Mouse (Mus musculus) MEL (cell line): Measurements from ENCODE around the gene Epb41l1. TPM values are rescaled to one million over a fixed set of nuclear protein-coding genes. Genes with fewer than 3 reads are reported as not detected.

ENCODE experiments used
- DNase-seq: peaks from one replicate; pipeline ENCODE4 v3.0.0; 2011; ENCODE audit warnings: low read depth, low spot score
- H3K27ac ChIP-seq: 2 replicates; pipeline ENCODE4 v1.5.1; 2012; ENCODE audit warnings: low read depth, mild to moderate bottlenecking, control low read depth, low read length, moderate library complexity; ENCODE audit not compliant: control insufficient read depth
- H3K27me3 ChIP-seq, 2 experiments: fragments of 150-350 bp in 1 of 2; sonication (generic) in 1 of 2; 2 replicates each; pipeline ENCODE4 v1.6.1; 2012; ENCODE audit warnings: low read length in 2 of 2, mild to moderate bottlenecking in 2 of 2, improper control_type of control experiment in 1 of 2, moderate library complexity in 1 of 2; ENCODE audit not compliant: insufficient read depth in 2 of 2, control insufficient read depth in 1 of 2
- H3K36me3 ChIP-seq, 2 experiments: 2 replicates each; pipeline ENCODE4 v1.6.1; 2012 to 2014; ENCODE audit warnings: low read length in 2 of 2, improper control_type of control experiment in 1 of 2, inconsistent platforms in 1 of 2, mild to moderate bottlenecking in 1 of 2; ENCODE audit not compliant: insufficient read depth in 2 of 2, control insufficient read depth in 1 of 2
- H3K4me1 ChIP-seq, 2 experiments: fragments of 150-350 bp in 1 of 2; sonication (generic) in 1 of 2; 2 replicates each; pipeline ENCODE4 v1.6.1; 2012; ENCODE audit warnings: low read length in 2 of 2, improper control_type of control experiment in 1 of 2, mild to moderate bottlenecking in 1 of 2; ENCODE audit not compliant: insufficient read depth in 2 of 2, control insufficient read depth in 1 of 2
- H3K4me3 ChIP-seq, 2 experiments: fragments of 150-350 bp in 1 of 2; sonication (generic) in 1 of 2; 2 replicates each; pipeline ENCODE4 v1.5.1; 2012; ENCODE audit warnings: low read depth in 2 of 2, low read length in 2 of 2, mild to moderate bottlenecking in 2 of 2, moderate library complexity in 2 of 2, control low read depth in 1 of 2, improper control_type of control experiment in 1 of 2; ENCODE audit not compliant: control insufficient read depth in 1 of 2, insufficient read depth in 1 of 2
- H3K79me2 ChIP-seq: 2 replicates; pipeline ENCODE4 v1.6.1; 2012; ENCODE audit warnings: mild to moderate bottlenecking, low read length, moderate library complexity; ENCODE audit not compliant: control insufficient read depth, poor library complexity, insufficient read depth
- H3K9ac ChIP-seq: 2 replicates; pipeline ENCODE4 v1.6.1; 2012; ENCODE audit warnings: low read depth, mild to moderate bottlenecking, control low read depth, low read length, moderate library complexity; ENCODE audit not compliant: control insufficient read depth, poor library complexity, severe bottlenecking
- H3K9me3 ChIP-seq: fragments of 150-350 bp; sonication (generic); replicated peaks from 2 replicates; pipeline ENCODE4 v1.6.1; 2012; ENCODE audit warnings: mild to moderate bottlenecking, low read length, improper control_type of control experiment, moderate library complexity; ENCODE audit not compliant: insufficient read depth
- EP300 ChIP-seq, 2 experiments: IDR thresholded peaks; 2 replicates each; pipeline ENCODE4 v1.6.1; 2011; ENCODE audit warnings: improper control_type of control experiment in 2 of 2, low read length in 2 of 2, low read depth in 1 of 2, mild to moderate bottlenecking in 1 of 2
- ETS1 ChIP-seq: IDR thresholded peaks from 2 replicates; pipeline ENCODE4 v1.6.1; 2012; ENCODE audit warnings: low read depth, mild to moderate bottlenecking, inconsistent platforms, low read length, improper control_type of control experiment, moderate library complexity
- GATA1 ChIP-seq: IDR thresholded peaks from 2 replicates; pipeline ENCODE4 v1.6.1; 2011; ENCODE audit warnings: low read depth, low read length, improper control_type of control experiment
- HCFC1 ChIP-seq: IDR thresholded peaks from 2 replicates; pipeline ENCODE4 v1.6.1; 2012; ENCODE audit warnings: low read depth, mild to moderate bottlenecking, inconsistent platforms, low read length, improper control_type of control experiment, moderate library complexity
- KAT2A ChIP-seq: conservative IDR thresholded peaks from 2 replicates; pipeline ENCODE4 v1.6.1; 2012; ENCODE audit warnings: low read depth, low read length, improper control_type of control experiment, inconsistent platforms
- MAZ ChIP-seq: IDR thresholded peaks from 2 replicates; pipeline ENCODE4 v1.6.1; 2012; ENCODE audit warnings: low read depth, mild to moderate bottlenecking, inconsistent platforms, low read length, improper control_type of control experiment
- MXI1 ChIP-seq: IDR thresholded peaks from 2 replicates; pipeline ENCODE4 v1.6.1; 2011; ENCODE audit warnings: mild to moderate bottlenecking, low read depth, low read length, improper control_type of control experiment
- MYB ChIP-seq: IDR thresholded peaks from 2 replicates; pipeline ENCODE4 v1.6.1; 2011; ENCODE audit warnings: mild to moderate bottlenecking, low read depth, low read length, improper control_type of control experiment
- MYC ChIP-seq: IDR thresholded peaks from 2 replicates; pipeline ENCODE4 v1.6.1; 2011; ENCODE audit warnings: low read depth, mild to moderate bottlenecking, low read length, improper control_type of control experiment, moderate library complexity
- POLR2A ChIP-seq, 2 experiments: IDR thresholded peaks; 2 replicates each; pipeline ENCODE4 v1.6.1; 2011 to 2012; ENCODE audit warnings: low read length in 2 of 2, mild to moderate bottlenecking in 2 of 2, control low read depth in 1 of 2, improper control_type of control experiment in 1 of 2, low read depth in 1 of 2, moderate library complexity in 1 of 2; ENCODE audit not compliant: control insufficient read depth in 1 of 2, insufficient read depth in 1 of 2, poor library complexity in 1 of 2
- POLR2AphosphoS2 ChIP-seq: IDR thresholded peaks from 2 replicates; pipeline ENCODE4 v1.6.1; 2011; ENCODE audit warnings: low read length, improper control_type of control experiment
- RAD21 ChIP-seq: IDR thresholded peaks from 2 replicates; pipeline ENCODE4 v1.6.1; 2011; ENCODE audit warnings: mild to moderate bottlenecking, low read depth, low read length, improper control_type of control experiment
- RCOR1 ChIP-seq: IDR thresholded peaks from 2 replicates; pipeline ENCODE4 v1.6.1; 2012; ENCODE audit warnings: low read depth, mild to moderate bottlenecking, inconsistent platforms, low read length, improper control_type of control experiment
- SIN3A ChIP-seq: IDR thresholded peaks from 2 replicates; pipeline ENCODE4 v1.6.1; 2012; ENCODE audit warnings: low read length, improper control_type of control experiment, inconsistent platforms
- SMC3 ChIP-seq: IDR thresholded peaks from 2 replicates; pipeline ENCODE4 v1.6.1; 2011; ENCODE audit warnings: low read depth, low read length, improper control_type of control experiment
- TAL1 ChIP-seq: IDR thresholded peaks from 2 replicates; pipeline ENCODE4 v1.6.1; 2012; ENCODE audit warnings: mild to moderate bottlenecking, inconsistent platforms, low read length, moderate library complexity, mixed read lengths
- TCF12 ChIP-seq: IDR thresholded peaks from 2 replicates; pipeline ENCODE4 v1.6.1; 2014; ENCODE audit warnings: low read depth, mild to moderate bottlenecking, inconsistent platforms, low read length, improper control_type of control experiment, moderate library complexity
- UBTF ChIP-seq: IDR thresholded peaks from 2 replicates; pipeline ENCODE4 v1.6.1; 2012; ENCODE audit warnings: low read depth, mild to moderate bottlenecking, inconsistent platforms, low read length, improper control_type of control experiment, moderate library complexity, borderline replicate concordance; ENCODE audit not compliant: insufficient read depth
- USF1 ChIP-seq: IDR thresholded peaks from 2 replicates; pipeline ENCODE4 v1.6.1; 2014; ENCODE audit warnings: low read depth, mild to moderate bottlenecking, inconsistent platforms, low read length, improper control_type of control experiment, moderate library complexity
- ZKSCAN1 ChIP-seq: IDR thresholded peaks from 2 replicates; pipeline ENCODE4 v1.6.1; 2012; ENCODE audit warnings: low read depth, mild to moderate bottlenecking, inconsistent platforms, low read length, improper control_type of control experiment, moderate library complexity
- polyA plus RNA-seq, 2 experiments: library from polyadenylated mRNA; stranded (reverse) in 1 of 2; unstranded in 1 of 2; fragments of >175 nt in 1 of 2; fragments of >200 nt in 1 of 2; gene quantifications; 2 replicates each; pipeline versions ENCODE4 v1.2.1 to v1.2.4; 2012; ENCODE audit warnings: low replicate concordance in 2 of 2, low read depth in 1 of 2; ENCODE audit not compliant: insufficient read length in 2 of 2, insufficient read depth in 1 of 2, missing spikeins in 1 of 2
- total RNA-seq: library from RNA; depleted of rRNA; stranded (reverse); fragments of 300-350 nt; gene quantifications from 2 replicates; pipeline ENCODE4 v1.2.3, GENCODE M21; 2012

The Epb41l1 gene
- total and polyA plus RNA-seq, 3 experiments = 1.5 to 7.3 TPM; not detected in 1

- no peak overlapping the region for H3K27ac ChIP-seq
- no peaks in the 10 kb centered on the region for H3K27me3 ChIP-seq
- no peak overlapping the region for H3K4me3 ChIP-seq
- H3K9ac ChIP-seq = no peak overlapping the region
- DNase-seq = no peak
- H3K36me3 ChIP-seq = peaks cover 0 to 6% of the 10 kb centered on the region in 2 experiments; a peak in 1 of 4 replicates
- no peaks in the 10 kb centered on the region for H3K79me2 ChIP-seq
- peaks cover 0 to 11% of the 10 kb centered on the region in 2 experiments; a peak in 2 of 4 replicates for H3K4me1 ChIP-seq
- H3K9me3 ChIP-seq = no peaks in the 10 kb centered on the region
- no peak for TF ChIP-seq MYC
- TF ChIP-seq USF1 = no peak
- TF ChIP-seq UBTF = no peak
- TF ChIP-seq TAL1 = no peak
- TF ChIP-seq MAZ = no peak
- no peak for TF ChIP-seq SIN3A
- TF ChIP-seq RAD21 = no peak
- TF ChIP-seq ZKSCAN1 = no peak
- TF ChIP-seq POLR2AphosphoS2 = no peak
- no peak for TF ChIP-seq KAT2A
- TF ChIP-seq MXI1 = no peak
- TF ChIP-seq POLR2A (IDR thresholded peaks at IDR 0.05; ENCODE audit: control insufficient read depth in 1 of 2, insufficient read depth in 1 of 2, low read depth in 1 of 2, low read length in 2 of 2, poor library complexity in 1 of 2) = no peak
- TF ChIP-seq MYB = no peak
- no peak for TF ChIP-seq GATA1
- TF ChIP-seq HCFC1 = no peak
Measured at GRCm38 (mm10) chr2:156491796-156492195, 71.1 kb downstream of the Epb41l1 start.

- TF ChIP-seq RAD21 (no peak), TAL1 (no peak), POLR2AphosphoS2 (no peak), RCOR1 (no peak), MAZ (no peak), ETS1 (no peak), HCFC1 (no peak), TCF12 (no peak), KAT2A (no peak), EP300 (IDR thresholded peaks at IDR 0.05; ENCODE audit: low read depth in 1 of 2, low read length in 2 of 2) (no peak), USF1 (no peak), GATA1 (no peak), SMC3 (no peak)
- TF ChIP-seq, all 39 proteins: peak for 0
- H3K9me3 ChIP-seq = no peaks in the 10 kb centered on the region
- DNase-seq = no peak
- no peak overlapping the region for H3K27ac ChIP-seq
- no peaks in the 10 kb centered on the region for H3K27me3 ChIP-seq
- H3K79me2 ChIP-seq = no peaks in the 10 kb centered on the region
- H3K4me1 ChIP-seq = peaks cover 0 to 11% of the 10 kb centered on the region in 2 experiments; a peak in 2 of 4 replicates
- peaks cover 0 to 6% of the 10 kb centered on the region in 2 experiments; a peak in 1 of 4 replicates for H3K36me3 ChIP-seq
- no peak overlapping the region for H3K9ac ChIP-seq
- no peak overlapping the region for H3K4me3 ChIP-seq
Measured at GRCm38 (mm10) chr2:156493766-156494165, 73.1 kb downstream of the Epb41l1 start.
